Mouse (Mus musculus): ENCODE results near the gene Foxred2.

DNA sequence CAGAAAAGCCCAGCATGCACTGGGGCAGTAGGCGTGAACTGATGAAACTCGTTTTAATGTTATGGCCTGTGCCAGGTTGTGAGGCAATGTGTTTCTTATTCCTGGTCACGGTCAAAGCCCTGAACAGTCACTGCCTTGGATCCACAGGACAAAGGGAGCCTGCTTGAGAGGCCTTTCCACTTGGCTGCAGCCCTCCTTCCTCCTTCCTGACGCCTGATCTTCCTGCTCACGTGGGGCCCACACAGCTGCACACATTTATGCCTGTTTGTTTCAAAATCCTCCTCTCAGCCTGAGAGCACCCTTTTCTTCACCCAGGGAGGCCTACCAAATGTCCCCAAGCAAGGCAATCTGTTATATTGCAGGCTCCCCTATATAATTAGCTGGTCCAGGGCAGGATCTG is 53.3 kb downstream of the Foxred2 start:
- no peak for TF ChIP-seq CTCF (IDR thresholded peaks at IDR 0.05; ENCODE audit: borderline replicate concordance, control insufficient read depth, extremely low read depth, insufficient read depth, low read length, poor library complexity)
- no peak for TF ChIP-seq POLR2A (IDR thresholded peaks at IDR 0.05; ENCODE audit: control insufficient read depth, extremely low read depth, insufficient read depth, low read length, poor library complexity)
